Mouse (Mus musculus) kidney, embryonic 15.5 days (tissue): ENCODE measurements around the gene Chrnb2. TPM values are rescaled to one million over a fixed set of nuclear protein-coding genes. Genes with fewer than 3 reads are reported as not detected.

ENCODE experiments used
- ATAC-seq: fragments of 200-750 bp; cut with Nextera tagmentation; replicated peaks from 2 replicates; pipeline ENCODE4 v1.8.0; 2017; ENCODE audit warnings: moderate TSS enrichment; ENCODE audit not compliant: low FRiP score
- H3K27ac ChIP-seq: fragments of 300-500 bp; sonication (generic); 2 replicates; pipeline ENCODE4 v1.5.1; 2015; ENCODE audit warnings: mild to moderate bottlenecking, inconsistent platforms
- H3K27me3 ChIP-seq: fragments of 300-500 bp; sonication (generic); 2 replicates; pipeline ENCODE4 v1.6.1; 2015; ENCODE audit warnings: inconsistent platforms
- H3K36me3 ChIP-seq: fragments of 300-500 bp; sonication (generic); 2 replicates; pipeline ENCODE4 v1.6.1; 2015; ENCODE audit warnings: inconsistent platforms
- H3K4me1 ChIP-seq: fragments of 300-500 bp; sonication (generic); 2 replicates; pipeline ENCODE4 v1.6.1; 2015; ENCODE audit warnings: inconsistent platforms
- H3K4me2 ChIP-seq: fragments of 300-500 bp; sonication (generic); 2 replicates; pipeline ENCODE4 v1.6.1; 2015; ENCODE audit warnings: moderate library complexity, mild to moderate bottlenecking, inconsistent platforms
- H3K4me3 ChIP-seq: fragments of 300-500 bp; sonication (generic); replicated peaks from 2 replicates; pipeline ENCODE4 v1.5.1; 2015; ENCODE audit warnings: mild to moderate bottlenecking, inconsistent platforms
- H3K9ac ChIP-seq: fragments of 300-500 bp; sonication (generic); 2 replicates; pipeline ENCODE4 v1.6.1; 2015; ENCODE audit warnings: mild to moderate bottlenecking, inconsistent platforms
- H3K9me3 ChIP-seq: fragments of 300-500 bp; sonication (generic); replicated peaks from 2 replicates; pipeline ENCODE4 v1.6.1; 2016; ENCODE audit warnings: inconsistent platforms
- WGBS: fragments of 180-500 bp; shearing (Covaris S2); methylation state at CpG from one replicate; pipeline ENCODE4 v1.1.7; 2015; ENCODE audit warnings: mixed read lengths; 5-methylcytosine and 5-hydroxymethylcytosine counted together
- polyA plus RNA-seq: library from polyadenylated mRNA; unstranded; fragments of >200 nt; fragmentation: Nextera tagmentation; extraction: Ambion mirVana; gene quantifications from 2 replicates; pipeline ENCODE4 v1.2.1, GENCODE M21; 2015

Chrnb2 gene
- polyA plus RNA-seq, 1 experiment from 2014 or later = 0.75 TPM

- Histone ChIP-seq H3K4me2 (peak overlapping the region; percentile 86), H3K9ac (peak overlapping the region; percentile 99), H3K9me3 (no peaks in the 10 kb centered on the region), H3K36me3 (peaks cover 40% of the 10 kb centered on the region), H3K4me3 (peak overlapping the region; percentile 93), H3K27me3 (no peaks in the 10 kb centered on the region), H3K27ac (peak overlapping the region; percentile 98), H3K4me1 (peaks cover 40% of the 10 kb centered on the region)
- WGBS = 39% methylated on average over 15 of the region's 15 CpGs
- no peak for ATAC-seq
These were observed 10.0 kb upstream of the Chrnb2 start for GRCm38 (mm10) chr3:89774236-89774960.

- H3K36me3 ChIP-seq = peaks cover 34% of the 10 kb centered on the region
- H3K4me3 ChIP-seq = peak overlapping the region; percentile 93
- peak; percentile 57 for ATAC-seq
- peaks cover 40% of the 10 kb centered on the region for H3K4me1 ChIP-seq
- peak overlapping the region; percentile 99 for H3K9ac ChIP-seq
- no peaks in the 10 kb centered on the region for H3K9me3 ChIP-seq
- WGBS = 0% methylated on average over 27 of the region's 37 CpGs
- peak overlapping the region; percentile 98 for H3K27ac ChIP-seq
- H3K4me2 ChIP-seq = peak overlapping the region; percentile 86
- H3K27me3 ChIP-seq = no peaks in the 10 kb centered on the region
These were observed 9.3 kb upstream of the Chrnb2 start for GRCm38 (mm10) chr3:89773740-89774211.

- no peaks in the 10 kb centered on the region for H3K27me3 ChIP-seq
- H3K9me3 ChIP-seq = no peaks in the 10 kb centered on the region
- peak within 1 kb of the TSS; percentile 86 for H3K4me2 ChIP-seq
- peaks cover 40% of the 10 kb centered on the region for H3K4me1 ChIP-seq
- peak within 1 kb of the TSS; percentile 93 for H3K4me3 ChIP-seq
- H3K36me3 ChIP-seq = peaks cover 27% of the 10 kb centered on the region
- H3K27ac ChIP-seq = peak within 1 kb of the TSS; percentile 98
- under 1% methylated on average over 79 of the region's 90 CpGs for WGBS
- ATAC-seq = peak; percentile 93
- H3K9ac ChIP-seq = peak within 1 kb of the TSS; percentile 99
These were observed 8.7 kb upstream of the Chrnb2 start, which contains the start of gene Ube2q1 for GRCm38 (mm10) chr3:89772968-89773709. TSS of gene Ube2q1 (plus strand) at chr3:89773616.

GRCm38 (mm10) chr3:89772588-89772967 lies 8.1 kb upstream of the Chrnb2 start:
- under 1% methylated on average over 17 of the region's 17 CpGs for WGBS

GRCm38 (mm10) chr3:89770425-89771002 lies 6.1 kb upstream of the Chrnb2 start:
- H3K27ac ChIP-seq = no peak overlapping the region
- peaks cover 1% of the 10 kb centered on the region; the same call in 1 of the 2 replicates for H3K36me3 ChIP-seq
- H3K27me3 ChIP-seq = peaks cover 3% of the 10 kb centered on the region; the same call in 1 of the 2 replicates
- no peak for ATAC-seq
- WGBS = 36% methylated on average over 2 of the region's 2 CpGs
- no peak overlapping the region for H3K9ac ChIP-seq
- H3K9me3 ChIP-seq = no peaks in the 10 kb centered on the region
- no peak overlapping the region for H3K4me3 ChIP-seq
- peaks cover 35% of the 10 kb centered on the region for H3K4me1 ChIP-seq
- H3K4me2 ChIP-seq = no peak overlapping the region

More at GRCm38 (mm10) chr3:89772588-89772967, 8.1 kb upstream of the Chrnb2 start:
- Histone ChIP-seq H3K9ac (peak overlapping the region; percentile 99), H3K9me3 (no peaks in the 10 kb centered on the region), H3K4me3 (peak overlapping the region; percentile 93), H3K4me1 (peaks cover 40% of the 10 kb centered on the region), H3K36me3 (peaks cover 22% of the 10 kb centered on the region), H3K4me2 (peak overlapping the region; percentile 86), H3K27me3 (no peaks in the 10 kb centered on the region), H3K27ac (peak overlapping the region; percentile 98)
- ATAC-seq = peak; percentile 66

- Histone ChIP-seq H3K4me1 (peaks cover 26% of the 10 kb centered on the region), H3K4me2 (no peak overlapping the region), H3K9me3 (no peaks in the 10 kb centered on the region), H3K9ac (no peak overlapping the region), H3K27me3 (peaks cover 3% of the 10 kb centered on the region; the same call in 1 of the 2 replicates), H3K27ac (no peak overlapping the region), H3K4me3 (no peak overlapping the region), H3K36me3 (no peaks in the 10 kb centered on the region)
- no peak for ATAC-seq
- WGBS = 62% methylated on average over 7 of the region's 7 CpGs
These were observed 5.2 kb upstream of the Chrnb2 start for GRCm38 (mm10) chr3:89769584-89769983.

- no peaks in the 10 kb centered on the region for H3K9me3 ChIP-seq
- no peak for ATAC-seq
- H3K27ac ChIP-seq = no peak overlapping the region
- H3K4me2 ChIP-seq = no peak overlapping the region
- H3K27me3 ChIP-seq = 0 out of 2 replicates have a peak, but pooled peaks cover 4% of the 10 kb centered on the region
- peaks cover 10% of the 10 kb centered on the region for H3K4me1 ChIP-seq
- H3K36me3 ChIP-seq = no peaks in the 10 kb centered on the region
- no peak overlapping the region for H3K4me3 ChIP-seq
- H3K9ac ChIP-seq = no peak overlapping the region
- 52% methylated on average over 3 of the region's 3 CpGs for WGBS
These were observed 4.6 kb downstream of the Chrnb2 start for GRCm38 (mm10) chr3:89759786-89760185.

- H3K27me3 ChIP-seq = no peaks in the 10 kb centered on the region
- ATAC-seq = no peak
- H3K4me1 ChIP-seq = no peaks in the 10 kb centered on the region
- no peaks in the 10 kb centered on the region for H3K36me3 ChIP-seq
- no peak overlapping the region for H3K4me2 ChIP-seq
- H3K4me3 ChIP-seq = no peak overlapping the region
- 70% methylated on average over 2 of the region's 2 CpGs for WGBS
- no peak overlapping the region for H3K9ac ChIP-seq
- no peak overlapping the region for H3K27ac ChIP-seq
- H3K9me3 ChIP-seq = no peaks in the 10 kb centered on the region
These were observed 6.6 kb downstream of the Chrnb2 start for GRCm38 (mm10) chr3:89757851-89758250.

GRCm38 (mm10) chr3:89755283-89755682 lies 9.1 kb downstream of the Chrnb2 start:
- Histone ChIP-seq H3K36me3 (peaks cover 16% of the 10 kb centered on the region), H3K27me3 (no peaks in the 10 kb centered on the region), H3K9me3 (no peaks in the 10 kb centered on the region), H3K4me1 (no peaks in the 10 kb centered on the region), H3K27ac (no peak overlapping the region), H3K9ac (no peak overlapping the region), H3K4me2 (no peak overlapping the region), H3K4me3 (no peak overlapping the region)
- 71% methylated on average over 6 of the region's 6 CpGs for WGBS
- no peak for ATAC-seq

GRCm38 (mm10) chr3:89752307-89752706 lies 12.1 kb downstream of the Chrnb2 start:
- Histone ChIP-seq H3K4me3 (no peak overlapping the region), H3K36me3 (peaks cover 44% of the 10 kb centered on the region), H3K4me2 (no peak overlapping the region), H3K27me3 (no peaks in the 10 kb centered on the region), H3K9me3 (no peaks in the 10 kb centered on the region), H3K9ac (no peak overlapping the region), H3K27ac (no peak overlapping the region), H3K4me1 (no peaks in the 10 kb centered on the region)
- 0 out of 2 replicates have a peak, but pooled peaks have one; percentile 36 for ATAC-seq
- WGBS = 33% methylated on average over 1 of the region's 1 CpGs

- no peaks in the 10 kb centered on the region for H3K27me3 ChIP-seq
- H3K4me2 ChIP-seq = no peak overlapping the region
- H3K9me3 ChIP-seq = no peaks in the 10 kb centered on the region
- 96% methylated on average over 6 of the region's 6 CpGs for WGBS
- no peak for ATAC-seq
- H3K4me1 ChIP-seq = no peaks in the 10 kb centered on the region
- no peak overlapping the region for H3K27ac ChIP-seq
- H3K4me3 ChIP-seq = no peak overlapping the region
- peaks cover 67% of the 10 kb centered on the region for H3K36me3 ChIP-seq
- H3K9ac ChIP-seq = no peak overlapping the region
These were observed 25.9 kb downstream of the Chrnb2 start for GRCm38 (mm10) chr3:89738509-89738908.

GRCm38 (mm10) chr3:89732091-89732490 lies 32.3 kb downstream of the Chrnb2 start:
- H3K9ac ChIP-seq = no peak overlapping the region
- no peak for ATAC-seq
- no peaks in the 10 kb centered on the region for H3K9me3 ChIP-seq
- H3K4me3 ChIP-seq = no peak overlapping the region
- H3K27ac ChIP-seq = no peak overlapping the region
- 93% methylated on average over 4 of the region's 4 CpGs for WGBS
- peaks cover 12% of the 10 kb centered on the region; the same call in 1 of the 2 replicates for H3K36me3 ChIP-seq
- peaks cover 14% of the 10 kb centered on the region for H3K4me1 ChIP-seq
- no peaks in the 10 kb centered on the region for H3K27me3 ChIP-seq
- H3K4me2 ChIP-seq = no peak overlapping the region
